ENCODE assay signal across 25 mouse cellular contexts in genomic region chr1:97693825-97694224, GRCm38 (mm10). TPM values are rescaled to one million over a fixed set of nuclear protein-coding genes. Genes with fewer than 3 reads are reported as not detected.
DNase-seq lines count a peak whose midpoint lies in the region; ATAC-seq lines count a peak whose summit lies in the region.
"Had no signal": no experiment of that assay in that cellular context is flagged by ENCODE, and none has a peak within 500 bp of the region (broad histone marks: within the 10 kb centered on the region; RNA-seq: fewer than 3 reads in every experiment).

No protein-coding gene starts in this region.

- H3K9ac ChIP-seq in hindbrain, embryonic 14.5 days: no peak overlapping the region
- H3K9ac ChIP-seq in hindbrain, embryonic 12.5 days: no peak overlapping the region
- H3K9ac ChIP-seq: forebrain, postnatal 0 days; heart, embryonic 12.5 days; heart, embryonic 15.5 days; hindbrain, embryonic 15.5 days had no signal

- H3K4me1 ChIP-seq in hindbrain, embryonic 14.5 days (replicated peaks; ENCODE audit: control insufficient read depth, insufficient read depth, low read length): no peaks in the 10 kb centered on the region
- 0 out of 2 replicates have a peak, but pooled peaks cover 1% of the 10 kb centered on the region for H3K4me1 ChIP-seq in hindbrain, embryonic 12.5 days
- H3K4me1 ChIP-seq: hindbrain, embryonic 15.5 days had no signal

- no peak overlapping the region for H3K4me2 ChIP-seq in hindbrain, embryonic 14.5 days (replicated peaks)
- no peak overlapping the region for H3K4me2 ChIP-seq in hindbrain, embryonic 12.5 days (replicated peaks)
- H3K4me2 ChIP-seq: heart, embryonic 12.5 days; heart, embryonic 15.5 days; hindbrain, embryonic 15.5 days had no signal

- ATAC-seq in hindbrain, embryonic 14.5 days (ENCODE audit: low FRiP score): no peak
- ATAC-seq in hindbrain, embryonic 12.5 days (ENCODE audit: low FRiP score): no peak
- ATAC-seq in common myeloid progenitor, adult 5-6 weeks (replicated peaks; ENCODE audit: low read depth, poor library complexity, severe bottlenecking): peak; percentile 94
- ATAC-seq in megakaryocyte progenitor cell, adult 5-6 weeks (replicated peaks; ENCODE audit: poor library complexity): peak; percentile 74
- ATAC-seq in erythroblast, adult 5-6 weeks (replicated peaks; ENCODE audit: low FRiP score, poor library complexity, severe bottlenecking): no peak
- ATAC-seq: CD4-positive, CD25-positive, alpha-beta regulatory T cell, adult 4 months; forebrain, embryonic 14.5 days; forebrain, postnatal 0 days; intestine, postnatal 0 days; Patski had no signal

- no peaks in the 10 kb centered on the region for H3K9me3 ChIP-seq in hindbrain, embryonic 14.5 days (ENCODE audit: control insufficient read depth, low read length)
- H3K9me3 ChIP-seq in hindbrain, embryonic 12.5 days (replicated peaks): no peaks in the 10 kb centered on the region
- H3K9me3 ChIP-seq: heart, embryonic 12.5 days; heart, embryonic 15.5 days; hindbrain, embryonic 10.5 days; hindbrain, embryonic 15.5 days had no signal

- no peak overlapping the region for H3K4me3 ChIP-seq in hindbrain, embryonic 14.5 days (replicated peaks; ENCODE audit: low read length)
- H3K4me3 ChIP-seq in hindbrain, embryonic 12.5 days: no peak overlapping the region
- H3K4me3 ChIP-seq: gastrocnemius, adult 2 months; heart, embryonic 12.5 days; heart, embryonic 15.5 days; hindbrain, embryonic 10.5 days; hindbrain, embryonic 15.5 days had no signal

- intact Hi-C loops in left cerebral cortex, postnatal 36 days (cut with DNase I): loop anchor here (10.0 kb wide), 1 partner anchor 659 kb away; no protein-coding TSS in a partner anchor

- H3K36me3 ChIP-seq in hindbrain, embryonic 14.5 days (replicated peaks; ENCODE audit: control insufficient read depth, insufficient read depth): no peaks in the 10 kb centered on the region
- no peaks in the 10 kb centered on the region for H3K36me3 ChIP-seq in hindbrain, embryonic 12.5 days
- H3K36me3 ChIP-seq: heart, embryonic 12.5 days; heart, embryonic 15.5 days; hindbrain, embryonic 10.5 days; hindbrain, embryonic 15.5 days had no signal

- H3K27ac ChIP-seq in hindbrain, embryonic 14.5 days: no peak overlapping the region
- H3K27ac ChIP-seq in hindbrain, embryonic 12.5 days: no peak overlapping the region
- H3K27ac ChIP-seq: gastrocnemius, adult 2 months; heart, embryonic 15.5 days; hindbrain, embryonic 10.5 days; hindbrain, embryonic 15.5 days had no signal

- H3K27me3 ChIP-seq in hindbrain, embryonic 14.5 days (ENCODE audit: control insufficient read depth, insufficient read depth, low read length): no peaks in the 10 kb centered on the region
- H3K27me3 ChIP-seq in hindbrain, embryonic 12.5 days: no peaks in the 10 kb centered on the region
- H3K27me3 ChIP-seq: heart, embryonic 12.5 days; heart, embryonic 15.5 days; hindbrain, embryonic 15.5 days had no signal

- DNase-seq in hindbrain, embryonic 14.5 days (ENCODE audit: low spot score): peak; percentile 5
- DNase-seq in left cerebral cortex, postnatal 36 days (ENCODE audit: low spot score in 2 of 2): no peak
- DNase-seq: adrenal gland, postnatal 10 days; adrenal gland, postnatal 36 days; cerebellum, adult 2 months; cerebellum, adult 9-11 months; cerebellum, postnatal 25 days; forebrain, postnatal 0 days; gastrocnemius, adult 2 months; gastrocnemius, postnatal 14 days; heart, adult 18-20 months; heart, postnatal 14 days; kidney, adult 2 months had no signal

RNA-seq across cellular contexts. Expression of gene D1Ertd622e, which starts 32.0 kb away (rescaled TPM):
- polyA plus RNA-seq in hindbrain, embryonic 14.5 days (2014; fragmentation: Nextera tagmentation; extraction: Ambion mirVana): 62.8 and 75.9 TPM in 2 replicates
- polyA plus RNA-seq in hindbrain, embryonic 12.5 days (2016; fragmentation: Nextera tagmentation; extraction: Ambion mirVana): 34.0 and 37.8 TPM in 2 replicates
- 34.8 and 39.5 TPM in 2 replicates for total RNA-seq in common myeloid progenitor, adult 5-6 weeks (2017)
- total RNA-seq in megakaryocyte progenitor cell, adult 5-6 weeks (2015): 33.0 and 35.2 TPM in 2 replicates
- 40.5 and 40.9 TPM in 2 replicates for total RNA-seq in megakaryocyte progenitor cell, adult 5-6 weeks (2017)
- total RNA-seq in left cerebral cortex, postnatal 36 days (2021): 10 to 100 TPM; 76.9 to 86.9 TPM
- 59.6 and 64.9 TPM in 2 replicates for total RNA-seq in erythroblast, adult 5-6 weeks (2015; ENCODE audit: low replicate concordance)
- total RNA-seq in erythroblast, adult 5-6 weeks (2017; ENCODE audit: low replicate concordance): 55.3 and 93.8 TPM in 2 replicates

Comparison
In these comparisons a context has a peak if more than half of its experiments do, and no peak if none do; other contexts are left out.
1. ATAC-seq: peak in common myeloid progenitor, adult 5-6 weeks (single experiment) and megakaryocyte progenitor cell, adult 5-6 weeks (single experiment); none in hindbrain, embryonic 14.5 days (single experiment), hindbrain, embryonic 12.5 days (single experiment) and erythroblast, adult 5-6 weeks (single experiment).